Mouse (Mus musculus) c-Kit-positive CD71-positive TER-119-positive erythroid progenitor cells, embryonic 14.5 days (primary cell): ENCODE measurements around the gene Tipin.
"Not testable (repeated sequence)": the region's sequence is repeated elsewhere in the genome, so short reads cannot be mapped to it uniquely, and the experiment has no call there.

Experiments
- DNase-seq: peaks from one replicate; pipeline ENCODE4 v3.0.0-alpha.2; 2013; ENCODE audit warnings: low spot score

The Tipin gene

DNA sequence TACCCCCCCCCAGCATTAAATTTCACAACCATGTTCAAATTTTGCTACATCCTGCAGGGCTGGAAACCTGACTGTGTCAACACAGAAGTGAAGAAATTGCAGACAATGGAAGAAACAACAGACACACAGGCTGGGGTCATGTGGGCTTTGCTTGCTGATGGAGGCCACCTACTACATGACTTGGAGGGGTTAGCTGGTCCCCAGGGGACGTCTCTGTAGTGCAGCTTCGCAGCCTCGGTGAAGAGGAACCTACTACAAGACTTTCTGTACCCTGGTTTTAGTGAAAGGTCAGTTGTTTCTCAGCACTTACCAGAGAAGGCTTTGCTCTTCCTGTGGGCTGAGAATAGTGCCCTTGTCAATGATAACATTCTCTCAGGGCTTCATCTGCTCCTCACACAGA lies 10.1 kb upstream of the Tipin start:
- no peak for DNase-seq

DNA sequence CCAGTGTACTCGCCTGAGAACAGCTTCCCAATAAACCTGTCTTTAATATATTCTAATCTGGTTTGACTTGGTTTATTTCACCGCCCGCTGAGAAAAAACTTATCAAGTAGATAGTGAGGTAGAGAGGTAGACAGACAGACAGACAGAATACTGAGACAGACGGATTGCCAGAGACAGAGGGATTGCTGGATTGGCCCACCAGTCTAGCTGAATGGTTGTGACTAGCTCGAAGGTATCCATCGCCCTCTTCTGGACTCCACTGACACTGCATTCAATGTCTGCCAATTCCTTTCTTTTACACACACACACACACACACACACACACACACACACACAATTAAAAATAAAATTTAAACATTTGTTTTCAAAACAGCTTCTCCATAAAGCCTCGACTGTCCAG lies 8.8 kb upstream of the Tipin start:
- DNase-seq = peak; percentile 38

DNA sequence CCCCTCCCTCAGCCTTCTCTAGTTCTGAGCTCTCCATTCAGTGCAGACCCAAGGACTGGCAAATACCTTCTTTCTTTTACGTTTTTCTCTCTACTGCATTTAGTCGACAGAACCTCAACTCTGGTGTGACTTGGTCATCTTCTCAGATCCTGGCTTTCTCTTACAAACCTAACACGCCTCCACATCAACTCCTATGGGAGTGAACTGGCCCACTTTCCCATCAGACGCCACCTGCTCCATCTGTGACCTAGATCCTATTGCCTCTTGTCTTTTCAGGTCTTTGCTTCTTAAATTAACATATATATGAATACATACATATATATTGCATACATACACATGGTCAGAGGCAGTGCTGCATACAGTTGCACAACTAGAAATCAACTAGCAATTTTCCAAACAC lies 7.6 kb upstream of the Tipin start:
- no peak for DNase-seq

GRCm38 (mm10) chr9:64274291-64274690 lies 7.1 kb upstream of the Tipin start:
- DNase-seq = no peak

- peak; percentile 42 for DNase-seq
Observed at GRCm38 (mm10) chr9:64274919-64275318, 6.5 kb upstream of the Tipin start.

GRCm38 (mm10) chr9:64277706-64278105 lies 3.7 kb upstream of the Tipin start:
- peak; percentile 80 for DNase-seq

GRCm38 (mm10) chr9:64278665-64279310 lies 2.6 kb upstream of the Tipin start:
- no peak for DNase-seq

GRCm38 (mm10) chr9:64281781-64282178 lies 399 bp downstream of the Tipin start:
- no peak for DNase-seq

GRCm38 (mm10) chr9:64282404-64282987 lies 1.1 kb downstream of the Tipin start:
- peak; percentile 40 for DNase-seq

DNA sequence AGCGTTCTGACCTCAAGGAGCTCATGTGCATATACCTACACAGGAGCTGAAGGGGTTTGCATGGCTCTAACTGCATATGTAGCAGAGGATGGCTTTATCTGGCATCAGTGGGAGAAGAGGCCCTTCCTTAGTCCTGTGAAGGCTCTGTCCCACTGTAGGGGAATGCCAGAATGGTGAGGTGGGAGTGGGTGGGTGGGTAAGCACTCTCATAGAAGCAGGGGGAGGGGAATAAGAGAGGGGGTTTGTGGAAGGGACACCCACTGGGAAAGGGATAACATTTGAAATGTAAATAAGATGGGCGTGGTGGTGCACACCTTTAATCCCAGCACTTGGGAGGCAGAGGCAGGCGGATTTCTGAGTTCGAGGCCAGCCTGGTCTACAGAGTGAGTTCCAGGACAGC lies 21.7 kb downstream of the Tipin start:
- not testable (repeated sequence) for DNase-seq

- no peak for DNase-seq
Observed at GRCm38 (mm10) chr9:64306476-64307312, 25.3 kb downstream of the Tipin start.

DNA sequence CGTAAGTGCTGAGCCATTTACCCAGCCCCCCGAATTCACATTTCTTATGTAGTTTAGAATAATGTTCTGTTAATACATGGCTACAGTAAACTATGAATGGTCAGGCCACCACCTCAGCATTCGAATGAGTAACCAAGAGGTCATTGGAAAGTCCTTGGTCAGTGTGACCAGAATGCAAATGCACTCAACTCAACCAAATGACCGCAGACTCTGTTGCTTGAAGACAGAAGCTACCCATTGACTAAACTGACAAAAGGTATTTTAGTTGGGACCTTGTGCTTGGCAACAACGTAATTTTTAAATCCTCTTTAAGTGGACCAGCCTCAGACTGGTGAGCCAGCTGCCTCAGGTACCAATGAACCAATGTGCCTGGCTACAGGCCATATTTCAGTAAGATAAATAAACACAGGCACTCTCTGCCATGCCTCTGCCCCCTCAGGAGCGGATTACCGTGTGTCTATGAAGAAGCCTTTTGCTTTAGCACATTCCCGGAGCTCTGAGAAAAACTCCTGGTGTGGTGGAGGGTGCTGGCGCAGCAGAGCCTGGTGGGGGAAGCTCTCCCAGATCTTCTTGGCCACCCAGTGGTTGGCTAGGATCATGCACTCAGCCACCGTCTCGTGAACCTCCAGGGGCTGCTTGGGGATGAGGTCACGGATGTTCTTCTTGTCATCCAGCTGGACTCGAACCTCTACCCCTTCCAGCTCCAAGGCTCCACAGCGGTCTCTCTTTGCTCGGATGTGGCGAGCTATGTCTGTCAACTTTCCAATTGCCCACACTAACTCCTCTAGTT lies 29.8 kb downstream of the Tipin start:
- DNase-seq = no peak

- no peak for DNase-seq
Observed at GRCm38 (mm10) chr9:64312128-64312527, 30.7 kb downstream of the Tipin start.

DNA sequence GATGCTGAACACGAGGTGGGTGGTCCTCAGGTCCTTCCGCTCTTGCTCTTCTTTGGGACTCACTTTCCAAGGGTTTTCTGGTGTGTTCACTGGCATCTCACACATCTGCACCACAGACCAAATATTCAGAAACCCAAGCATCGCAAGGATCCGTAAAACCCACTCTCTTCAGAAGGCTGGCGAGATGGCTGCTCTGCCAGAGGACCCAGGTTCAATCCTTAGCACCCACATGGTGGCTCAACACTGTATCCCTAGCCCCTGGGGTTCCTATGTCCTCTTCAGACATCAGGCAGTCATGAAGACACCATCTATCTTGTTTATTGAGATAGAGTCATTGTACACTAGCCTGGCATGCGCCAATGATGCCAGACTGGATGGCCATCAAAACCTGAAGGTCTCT lies 33.3 kb downstream of the Tipin start:
- no peak for DNase-seq

DNA sequence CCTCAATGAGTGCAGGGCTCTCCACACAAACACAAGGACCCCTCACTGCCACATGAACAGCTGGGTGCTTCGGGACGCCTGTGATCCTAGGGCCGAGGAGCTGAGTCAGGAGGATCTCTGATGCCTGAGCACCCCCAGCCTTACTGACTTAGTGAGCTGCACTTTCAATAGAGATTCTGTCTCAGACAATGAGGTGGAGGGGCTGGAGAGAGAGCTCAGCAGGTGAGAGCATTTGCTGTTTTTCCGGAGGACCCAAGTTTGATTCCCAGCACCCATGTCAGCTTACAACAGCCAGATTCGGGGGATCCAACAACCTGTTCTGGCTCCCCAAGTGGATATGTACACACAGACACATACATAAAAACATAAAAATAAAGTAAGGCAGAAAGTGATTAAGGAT lies 35.6 kb downstream of the Tipin start:
- DNase-seq = no peak

DNA sequence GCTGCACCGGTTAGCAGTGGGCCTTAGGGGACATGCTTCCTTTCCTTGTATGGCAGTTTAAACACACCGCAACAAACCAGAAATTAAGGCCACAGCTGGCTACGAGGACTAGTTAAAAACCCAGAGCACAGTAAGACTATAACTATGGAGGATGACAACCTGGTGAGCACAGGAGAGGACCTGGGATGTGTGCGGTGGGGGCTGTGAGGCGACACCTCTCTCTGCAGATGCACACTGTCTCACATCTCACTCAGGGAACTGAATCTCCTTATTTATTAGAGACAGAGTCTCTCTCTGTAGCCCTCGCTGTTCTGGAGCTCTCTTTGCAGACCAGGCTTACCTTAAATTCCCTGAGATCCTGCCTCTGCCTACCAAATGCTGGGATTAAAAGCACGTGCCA lies 42.6 kb downstream of the Tipin start:
- DNase-seq = no peak

- no peak for DNase-seq
Observed at GRCm38 (mm10) chr9:64335825-64336224, 54.4 kb downstream of the Tipin start.

- DNase-seq = no peak
Observed at GRCm38 (mm10) chr9:64339361-64339760, 58.0 kb downstream of the Tipin start.

GRCm38 (mm10) chr9:64340351-64341253 lies 59.2 kb downstream of the Tipin start:
- DNase-seq = peak; percentile 74

DNA sequence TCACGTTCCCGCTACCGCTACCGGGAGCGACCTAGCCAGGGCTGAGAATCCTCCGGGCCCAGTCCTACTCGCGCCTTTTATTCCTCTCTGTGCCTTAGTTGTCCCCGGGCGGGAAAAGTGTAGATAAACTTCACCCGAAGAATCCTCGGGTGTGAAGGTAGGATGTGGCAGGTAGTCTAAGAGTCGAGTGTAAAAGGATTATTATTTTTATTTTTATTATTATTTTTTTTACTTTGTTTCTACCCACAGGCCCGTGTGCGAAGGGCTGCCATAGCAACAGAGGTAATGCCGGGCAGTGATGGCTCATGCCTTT lies 59.8 kb downstream of the Tipin start, which contains the start of gene Dis3l:
Gene Dis3l (minus strand): TSS at position 35 of the 313 bp plus-strand sequence.
- no peak for DNase-seq

DNA sequence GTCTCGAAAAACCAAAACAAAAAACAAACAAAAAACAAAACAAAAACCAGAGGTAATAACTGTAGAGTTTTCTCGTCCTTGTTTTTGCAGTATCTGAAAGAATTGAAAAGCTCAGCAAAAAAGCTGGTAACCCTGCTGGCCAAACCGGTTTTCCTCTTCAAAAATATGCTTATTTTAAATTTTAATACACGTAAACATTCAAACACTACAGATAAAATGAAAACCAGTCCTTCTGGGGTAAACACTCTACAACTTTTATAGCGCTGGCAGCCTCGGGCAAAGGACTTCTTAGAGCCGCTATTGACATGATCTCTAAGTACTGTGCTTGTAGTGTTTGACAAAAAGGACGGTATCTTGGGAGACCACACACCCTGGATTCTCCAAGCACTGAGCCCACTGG lies 60.3 kb downstream of the Tipin start:
- no peak for DNase-seq
